Mouse (Mus musculus): Measurements from ENCODE around the gene Gramd2.
"Not testable (repeated sequence)": the region's sequence is repeated elsewhere in the genome, so short reads cannot be mapped to it uniquely, and the experiment has no call there.

Gramd2 gene

DNA sequence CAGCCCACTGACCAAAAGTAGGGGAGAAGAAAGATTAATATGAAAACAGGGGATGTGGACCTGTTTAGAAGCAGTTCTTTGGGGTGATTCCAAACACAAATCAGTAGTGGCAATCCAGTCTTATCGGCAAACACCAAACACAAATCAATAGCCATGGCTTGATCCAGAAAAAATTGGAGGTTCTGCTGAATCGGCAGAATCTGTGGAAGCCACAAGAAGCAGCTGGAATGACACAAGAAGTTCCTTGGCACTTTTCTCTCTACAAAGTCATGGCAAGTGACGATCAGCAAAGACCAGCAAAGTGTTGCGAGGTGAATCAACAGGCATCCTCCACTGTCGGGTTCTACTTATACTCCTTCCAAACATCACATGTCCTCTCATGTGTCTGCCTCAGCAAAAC is 41.2 kb downstream of the Gramd2 start:
- in situ Hi-C loops (cut with MboI, MseI): loop anchor here (10.0 kb wide), 1 partner anchor 244 kb away; the partner anchor contains the start of gene Nr2e3

- in situ Hi-C loops (cut with MboI, MseI): loop anchor here (10.0 kb wide), 1 partner anchor 242 kb away; the partner anchor contains the start of gene Nr2e3
Observed at GRCm38 (mm10) chr9:59723096-59723657, 43.2 kb downstream of the Gramd2 start.

DNA sequence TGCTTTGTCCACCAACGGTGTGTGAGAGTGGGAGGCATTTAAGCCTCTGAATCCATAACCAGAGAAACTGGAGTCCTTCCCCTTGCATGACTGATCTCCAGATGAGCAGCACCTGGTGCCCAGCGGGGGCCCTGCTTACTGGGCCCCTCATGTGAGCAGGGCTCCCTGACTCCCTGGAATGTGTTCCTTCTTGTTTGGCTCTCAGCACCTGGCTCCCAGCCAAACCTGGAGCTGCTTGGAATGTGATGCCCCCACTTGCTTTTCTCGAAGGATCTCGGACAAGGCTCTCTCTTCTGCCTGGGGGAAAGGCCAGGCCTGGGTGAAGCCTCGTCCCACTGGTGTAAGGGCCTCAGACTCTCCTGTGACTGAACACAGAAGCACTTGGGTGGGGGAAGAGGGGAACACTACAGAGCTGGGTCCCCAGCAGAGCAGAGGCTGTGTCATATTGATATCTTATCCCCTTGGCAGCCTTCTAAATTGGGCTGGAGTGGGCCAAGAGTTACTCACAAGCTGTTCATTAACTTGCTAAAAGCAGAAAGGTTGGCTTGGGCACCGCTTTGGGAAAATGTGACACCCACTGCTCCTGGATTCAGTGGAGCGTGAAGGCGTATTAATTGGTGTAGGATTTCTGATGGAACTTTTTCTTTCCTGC is 44.0 kb downstream of the Gramd2 start:
- in situ Hi-C loops (cut with MboI, MseI): loop anchor here (10.0 kb wide), 1 partner anchor 241 kb away; the partner anchor contains the start of gene Nr2e3

- in situ Hi-C loops (cut with MboI, MseI): loop anchor here (10.0 kb wide), 1 partner anchor 239 kb away; the partner anchor contains the start of gene Nr2e3
Observed at GRCm38 (mm10) chr9:59725515-59725914, 45.6 kb downstream of the Gramd2 start.

DNA sequence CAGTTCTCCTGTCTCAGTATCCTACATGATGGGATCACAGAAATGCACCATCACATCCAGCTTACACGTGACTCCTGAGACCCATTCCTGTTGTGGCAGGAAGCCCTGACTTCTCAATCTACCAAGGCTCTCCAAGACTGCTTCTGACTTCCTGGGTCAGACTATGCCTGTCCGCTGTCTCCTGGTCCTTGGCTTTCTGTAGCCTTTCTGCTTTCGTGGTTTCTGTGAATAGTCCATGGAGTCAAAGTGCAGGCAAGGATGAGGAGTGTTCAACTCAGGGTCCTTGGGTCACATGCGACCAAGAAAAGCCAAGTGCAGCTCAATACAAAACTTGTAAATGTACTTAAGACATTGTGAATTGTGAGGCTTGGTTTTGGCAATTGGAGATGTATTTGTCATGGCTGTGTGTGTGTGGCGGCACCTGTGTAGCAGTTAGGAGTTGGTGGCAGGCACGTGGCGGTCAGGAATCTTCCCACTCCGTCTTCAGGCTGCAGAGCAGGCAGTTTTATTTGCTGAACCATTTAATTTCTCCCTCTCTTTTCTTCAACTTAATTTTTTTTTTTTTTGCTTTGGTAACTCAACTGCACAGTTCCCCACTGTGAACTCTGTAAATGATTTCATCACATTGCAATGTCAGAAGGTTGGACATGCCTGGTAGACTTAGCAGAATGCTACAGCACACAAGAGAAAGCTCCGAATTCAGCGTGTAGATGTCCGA is 47.8 kb downstream of the Gramd2 start:
- in situ Hi-C loops (cut with MboI, MseI): loop anchor here (10.0 kb wide), 1 partner anchor 237 kb away; the partner anchor contains the start of gene Nr2e3

GRCm38 (mm10) chr9:59731136-59731535 is 51.2 kb downstream of the Gramd2 start:
- in situ Hi-C loops (cut with MboI, MseI): no loop called here

DNA sequence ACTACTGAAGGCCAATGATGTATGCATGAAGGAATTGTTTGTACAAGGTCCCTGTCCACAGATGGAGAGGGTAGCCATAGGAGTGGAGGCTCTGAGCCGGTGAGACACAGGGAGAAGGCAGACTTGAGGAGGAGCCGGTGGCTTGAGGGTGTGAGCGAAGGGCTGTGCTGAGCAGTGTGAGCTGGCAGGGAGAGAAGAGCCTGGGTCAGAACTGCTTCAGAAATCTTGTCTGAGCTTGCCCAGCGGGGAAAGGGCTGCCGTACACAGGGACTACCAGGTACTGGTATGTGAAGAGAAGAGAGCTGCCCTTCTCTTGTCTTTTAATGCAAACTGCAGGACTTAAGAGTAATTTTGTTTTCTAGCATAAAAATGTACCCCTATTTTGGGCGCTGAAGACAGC is 53.1 kb downstream of the Gramd2 start:
- in situ Hi-C loops (cut with MboI, MseI): no loop called here

- in situ Hi-C loops (cut with MboI, MseI): no loop called here
Observed at GRCm38 (mm10) chr9:59735394-59735793, 55.5 kb downstream of the Gramd2 start.

GRCm38 (mm10) chr9:59740593-59740992 is 60.6 kb downstream of the Gramd2 start:
- in situ Hi-C loops (cut with MboI, MseI): no loop called here

DNA sequence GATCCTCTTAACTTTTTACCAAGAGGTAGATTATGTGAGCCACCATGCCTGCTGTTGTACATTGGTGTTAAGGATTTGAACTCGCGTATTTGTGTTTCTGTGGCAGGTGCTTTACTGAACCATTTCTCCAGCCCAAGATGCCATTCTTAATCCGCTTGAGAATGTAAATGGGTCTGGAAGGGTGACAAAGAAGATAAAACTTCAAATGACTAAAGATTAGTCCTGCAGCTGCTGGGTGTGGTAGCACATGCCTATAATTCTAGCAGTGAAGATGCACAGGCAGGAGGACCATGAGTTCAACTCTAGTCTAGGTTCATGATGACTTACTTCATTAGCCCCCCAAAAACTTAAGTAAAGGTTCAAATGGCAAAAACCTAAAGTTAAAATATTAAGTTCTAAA is 64.0 kb downstream of the Gramd2 start:
- in situ Hi-C loops (cut with MboI, MseI): no loop called here

GRCm38 (mm10) chr9:59748387-59748786 is 68.4 kb downstream of the Gramd2 start:
- in situ Hi-C loops (cut with MboI, MseI): no loop called here

DNA sequence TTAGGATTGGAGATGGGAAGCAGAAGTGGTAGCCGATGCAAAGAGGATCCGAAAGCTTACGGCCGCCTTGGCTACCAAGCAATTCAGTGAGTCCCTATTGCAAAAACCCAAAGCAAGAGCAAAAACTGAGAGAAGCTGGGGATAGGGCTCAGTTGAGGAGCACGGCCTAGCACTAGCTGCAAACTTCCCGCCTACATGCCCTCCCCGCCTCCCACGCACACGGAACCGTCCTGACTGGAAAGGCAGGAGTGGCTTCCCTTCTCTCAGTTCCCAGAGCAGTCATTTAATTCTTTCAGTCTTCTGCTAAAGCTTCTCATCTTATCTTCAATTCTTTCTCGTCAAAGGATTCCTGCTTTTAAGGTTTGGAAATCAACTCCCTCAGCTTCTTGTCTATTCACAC is 69.0 kb downstream of the Gramd2 start:
- in situ Hi-C loops (cut with MboI, MseI): no loop called here

- in situ Hi-C loops (cut with MboI, MseI): no loop called here
Observed at GRCm38 (mm10) chr9:59749581-59750265, 69.8 kb downstream of the Gramd2 start.

DNA sequence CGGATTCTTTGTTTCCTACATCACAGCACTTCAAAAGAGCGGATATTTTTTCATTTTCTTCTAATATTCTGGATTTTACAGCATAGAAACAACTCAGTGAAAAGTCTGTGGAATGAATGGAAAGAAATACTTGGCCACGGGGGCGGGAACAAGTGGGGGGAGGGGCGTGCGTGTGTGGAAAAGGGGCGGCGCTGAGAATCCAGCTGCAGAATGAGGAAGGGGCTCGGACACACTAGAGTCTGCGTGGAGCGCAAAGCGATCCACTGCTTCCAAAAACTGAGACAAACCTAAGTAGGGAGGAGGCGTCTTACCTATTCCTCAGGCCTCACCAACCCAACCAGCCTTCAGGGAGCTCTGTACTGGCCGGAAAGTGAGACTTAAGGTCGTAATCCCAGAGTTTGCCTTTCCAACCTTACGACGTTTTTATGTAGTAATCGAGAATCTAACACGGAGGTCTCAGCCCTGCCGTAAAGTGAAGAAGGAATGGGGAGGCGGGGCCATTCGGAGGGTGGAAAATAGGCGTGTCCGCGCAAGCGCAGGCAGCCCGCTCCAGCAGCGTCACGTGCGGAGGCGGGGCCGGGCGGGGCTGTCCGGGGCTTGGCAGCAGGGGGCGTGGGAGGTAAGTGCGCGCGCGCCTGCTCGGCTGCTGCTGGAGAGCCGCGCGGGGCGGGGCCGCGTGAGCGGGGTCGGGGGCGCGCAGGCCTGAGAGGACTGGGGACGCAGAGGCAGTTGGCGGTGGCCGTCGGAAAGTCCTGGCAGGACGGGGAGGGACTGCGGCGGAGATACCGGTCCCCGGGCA is 70.5 kb downstream of the Gramd2 start, which contains the start of the genes Senp8 and Myo9a:
Gene Senp8 (minus strand): TSS at position 444 of the 799 bp plus-strand sequence.
Gene Myo9a (plus strand): TSS at position 630 of the 799 bp plus-strand sequence.
- in situ Hi-C loops (cut with MboI, MseI): no loop called here

DNA sequence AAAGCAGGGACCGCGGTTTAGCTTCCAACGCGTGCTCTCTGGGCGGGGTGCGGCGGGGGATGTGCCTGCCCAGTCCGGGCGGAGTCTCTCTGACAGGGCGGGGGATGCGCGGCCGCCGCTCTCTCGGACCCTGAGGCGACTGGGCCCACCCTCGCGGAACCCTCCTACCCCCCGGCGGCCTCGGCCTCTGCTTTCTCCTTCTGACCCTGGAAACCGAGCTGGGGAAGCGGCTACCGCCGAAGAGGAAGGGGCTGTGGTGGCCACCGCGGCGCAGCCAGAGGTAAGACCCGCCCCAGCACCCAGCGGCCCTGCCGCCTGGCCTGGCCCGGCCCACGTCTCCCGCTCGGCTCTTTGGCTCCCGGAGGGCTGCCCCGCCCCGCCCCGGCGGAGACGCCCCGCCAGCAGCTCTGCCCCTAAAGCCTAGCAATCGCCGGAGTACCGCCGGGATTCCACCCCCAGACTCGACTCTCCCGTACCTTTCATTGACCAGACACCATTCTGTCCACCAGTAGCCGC is 71.2 kb downstream of the Gramd2 start:
- in situ Hi-C loops (cut with MboI, MseI): no loop called here

GRCm38 (mm10) chr9:59751966-59752365 is 72.0 kb downstream of the Gramd2 start:
- in situ Hi-C loops (cut with MboI, MseI): no loop called here

DNA sequence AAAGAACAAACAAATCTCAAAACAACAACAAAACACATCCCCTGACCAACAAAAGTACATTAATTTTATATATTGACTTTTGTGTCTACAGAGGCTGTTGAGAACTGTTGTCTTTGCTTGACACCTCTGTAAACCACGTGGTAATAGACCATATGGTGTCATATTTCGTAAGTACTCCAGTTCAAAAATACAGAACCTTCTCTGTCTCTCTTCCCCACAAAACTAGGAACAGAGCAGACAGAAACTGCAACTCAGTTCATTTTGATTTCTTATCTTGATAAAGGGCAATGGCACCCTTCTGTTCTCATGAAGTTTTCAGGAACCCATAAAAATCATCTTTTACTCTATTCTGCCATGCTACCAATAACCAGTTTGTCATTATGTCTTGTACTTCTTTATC is 75.3 kb downstream of the Gramd2 start:
- in situ Hi-C loops (cut with MboI, MseI): no loop called here

- in situ Hi-C loops (cut with MboI, MseI): not testable (repeated sequence)
Observed at GRCm38 (mm10) chr9:59757016-59757415, 77.1 kb downstream of the Gramd2 start.

GRCm38 (mm10) chr9:59760515-59760914 is 80.6 kb downstream of the Gramd2 start:
- in situ Hi-C loops (cut with MboI, MseI): no loop called here

DNA sequence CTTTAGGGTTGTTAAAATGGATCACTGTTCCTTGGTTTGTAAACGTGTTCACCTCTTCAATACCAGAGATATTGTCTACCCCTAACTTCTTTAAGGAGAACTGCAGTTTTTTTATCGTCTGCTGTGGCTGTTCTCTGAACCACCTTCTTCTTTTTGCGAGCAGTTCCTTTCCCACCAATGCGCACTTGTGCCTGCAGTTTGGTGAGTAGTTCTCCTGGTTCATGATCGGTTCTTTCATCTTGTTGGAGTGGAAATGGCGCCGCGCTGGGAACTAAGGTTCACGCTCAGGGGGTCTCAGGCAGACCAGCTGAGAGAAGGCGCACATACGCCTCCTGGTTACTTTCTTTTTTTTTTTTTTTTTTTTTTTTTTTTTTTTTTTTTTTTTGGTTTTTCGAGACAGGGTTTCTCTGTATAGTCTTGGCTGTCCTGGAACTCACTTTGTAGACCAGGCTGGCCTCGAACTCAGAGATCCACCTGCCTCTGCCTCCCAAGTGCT is 87.1 kb downstream of the Gramd2 start:
- in situ Hi-C loops (cut with MboI, MseI): not testable (repeated sequence)

Measured in T-helper 1 cell (primary cell).